Mouse (Mus musculus): ENCODE results near the gene Gtf3c1. TPM values are rescaled to one million over a fixed set of nuclear protein-coding genes. Genes with fewer than 3 reads are reported as not detected.

Gtf3c1 gene
- total RNA-seq, 2 experiments from 2014 or later, result 27.9 to 32.2 TPM

DNA sequence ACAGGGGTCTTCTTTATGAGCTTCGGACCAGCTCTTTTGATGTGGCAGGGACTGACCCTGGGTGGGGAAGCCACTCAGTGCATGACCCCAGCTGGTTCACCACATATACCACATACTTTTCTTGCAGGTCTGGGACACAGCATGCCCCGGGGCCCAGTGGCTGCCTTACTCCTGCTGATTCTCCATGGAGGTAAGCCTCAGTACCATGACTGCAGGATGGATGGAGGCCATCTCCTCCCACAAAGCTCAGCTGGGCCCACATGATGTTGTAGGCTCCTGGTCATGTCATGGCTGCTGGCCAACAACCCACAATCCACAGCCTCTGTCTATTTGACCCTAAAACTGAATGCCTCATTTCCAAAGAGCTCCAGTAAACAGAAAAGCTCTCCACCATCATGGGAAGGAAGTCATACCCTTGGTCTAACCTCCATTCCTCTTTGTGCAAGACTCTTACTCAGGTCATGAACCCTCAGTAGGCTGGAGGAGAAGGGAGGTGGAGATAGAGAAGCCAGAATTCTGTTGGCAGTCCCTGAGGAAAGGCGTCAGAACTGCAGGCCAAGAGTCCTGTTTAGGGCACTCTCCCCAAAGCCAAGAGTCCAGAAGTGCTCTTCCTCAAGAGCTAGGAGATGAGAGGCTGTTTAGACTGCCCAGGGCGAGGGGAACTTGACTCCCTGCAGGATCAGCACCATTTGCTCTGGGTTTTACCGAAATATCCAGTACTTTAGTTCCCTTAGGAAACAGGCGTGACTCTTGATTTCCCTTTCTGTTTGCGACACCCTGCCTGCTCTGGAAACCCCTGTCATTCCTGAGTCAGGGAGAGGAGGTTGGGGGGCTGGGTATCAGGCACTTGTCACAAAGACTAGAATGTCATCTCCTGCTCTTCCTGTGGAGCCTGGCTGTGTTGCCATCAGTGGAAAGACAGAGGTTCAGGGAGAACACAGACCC is 84.6 kb downstream of the Gtf3c1 start:
- DNase-seq (ENCODE audit: low spot score), result no peak

DNA sequence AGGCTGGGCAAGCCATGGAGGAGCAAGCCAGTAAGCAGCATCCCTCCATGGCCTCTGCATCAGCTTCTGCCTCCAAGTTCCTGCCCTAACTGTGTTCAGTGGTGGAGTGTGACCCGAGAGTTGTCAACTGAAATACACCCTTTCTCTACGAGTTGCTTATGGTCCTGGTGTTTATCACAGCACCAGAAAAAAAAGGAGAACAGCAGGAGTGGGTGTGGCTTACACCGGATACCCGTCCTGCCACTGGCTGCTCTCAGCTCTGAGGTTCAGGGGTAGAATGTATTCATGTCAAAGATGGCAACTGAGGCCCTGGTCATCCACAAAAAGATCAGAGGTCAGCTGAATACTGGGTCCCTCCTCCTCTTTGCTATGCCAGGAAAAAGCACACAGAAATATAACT is 87.5 kb downstream of the Gtf3c1 start:
- no peak for DNase-seq (ENCODE audit: low spot score)

DNA sequence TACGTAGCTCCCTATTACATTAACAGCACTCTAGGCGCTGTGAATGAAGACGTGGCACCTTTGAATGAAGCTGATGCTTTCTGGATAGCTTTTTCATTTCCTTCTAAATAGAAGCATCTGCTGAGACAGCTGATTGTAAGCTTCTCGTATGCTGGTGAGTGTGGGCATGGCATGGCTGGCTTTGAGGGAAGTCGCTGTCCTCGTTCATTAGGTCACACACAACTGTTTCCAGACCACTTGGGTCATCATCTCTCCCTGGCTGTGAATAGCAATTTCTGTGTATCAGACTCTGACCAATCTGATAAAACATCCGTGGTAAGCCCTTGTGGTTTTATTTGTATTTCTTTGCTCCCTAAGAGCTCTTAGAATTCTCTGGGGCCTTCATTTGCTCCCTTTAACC is 89.6 kb downstream of the Gtf3c1 start:
- DNase-seq (ENCODE audit: low spot score), result no peak

DNA sequence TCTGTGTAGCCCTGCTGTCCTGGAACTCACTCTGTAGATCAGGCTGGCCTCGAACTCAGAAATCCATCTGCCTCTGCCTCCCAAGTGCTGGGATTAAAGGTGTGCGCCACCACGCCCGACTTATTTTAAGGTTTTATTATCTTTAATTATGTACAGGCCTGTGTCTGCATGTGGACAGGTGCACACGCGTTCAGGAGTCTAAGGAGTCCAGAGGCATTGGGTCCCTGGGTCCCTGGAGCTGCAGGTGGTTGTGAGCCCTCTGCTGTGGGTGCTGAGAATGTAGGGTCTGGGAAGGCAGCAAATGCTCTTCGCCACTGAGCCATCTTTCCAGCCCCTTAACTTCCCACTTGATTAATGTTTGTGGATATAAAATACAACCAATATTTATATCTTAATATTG is 92.1 kb downstream of the Gtf3c1 start:
- DNase-seq (ENCODE audit: low spot score), result no peak

DNA sequence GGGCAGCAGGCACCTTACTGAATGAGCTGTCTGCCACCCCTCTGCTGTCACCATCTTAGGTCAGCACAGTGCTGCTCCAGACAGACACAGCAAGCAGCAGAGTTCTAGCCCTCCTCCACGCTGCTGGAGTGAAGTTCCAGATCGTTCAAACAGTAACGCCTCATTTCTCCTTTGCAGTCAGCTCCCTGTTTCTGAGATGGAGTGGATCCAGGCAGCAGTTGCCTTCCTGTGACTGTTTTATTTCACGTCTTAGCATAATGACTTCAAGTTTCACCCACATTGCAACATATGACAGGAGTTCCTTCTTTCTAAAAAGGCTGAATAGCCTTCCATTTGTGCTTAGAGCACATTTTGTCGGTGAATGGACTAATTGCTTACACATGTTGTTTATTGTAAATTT is 94.0 kb downstream of the Gtf3c1 start:
- DNase-seq (ENCODE audit: low spot score), result no peak

DNA sequence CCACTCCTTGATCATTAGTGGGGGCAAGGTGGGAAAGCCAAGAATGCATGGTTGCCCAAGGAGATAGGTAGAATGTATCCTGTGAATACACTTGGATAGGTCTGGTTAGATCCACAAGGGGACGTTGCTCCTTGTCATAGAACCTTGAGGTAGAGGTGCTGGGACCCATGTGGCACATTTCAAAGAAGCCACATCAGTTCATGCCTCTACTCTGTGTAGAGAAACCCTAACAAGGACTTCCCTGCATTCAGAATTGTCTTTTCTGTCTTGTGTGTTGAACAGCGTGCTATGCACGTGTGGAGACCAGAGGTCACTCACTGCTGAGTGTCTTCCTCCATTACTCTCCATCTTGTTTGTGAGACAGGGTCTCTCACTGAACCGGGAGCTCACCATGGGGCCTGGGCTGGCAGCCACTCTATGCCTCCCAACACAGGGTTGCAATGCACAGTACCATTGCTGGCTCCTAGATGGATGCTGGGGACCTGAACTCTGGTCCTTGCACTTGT is 99.3 kb downstream of the Gtf3c1 start:
- DNase-seq (ENCODE audit: low spot score), result no peak

DNA sequence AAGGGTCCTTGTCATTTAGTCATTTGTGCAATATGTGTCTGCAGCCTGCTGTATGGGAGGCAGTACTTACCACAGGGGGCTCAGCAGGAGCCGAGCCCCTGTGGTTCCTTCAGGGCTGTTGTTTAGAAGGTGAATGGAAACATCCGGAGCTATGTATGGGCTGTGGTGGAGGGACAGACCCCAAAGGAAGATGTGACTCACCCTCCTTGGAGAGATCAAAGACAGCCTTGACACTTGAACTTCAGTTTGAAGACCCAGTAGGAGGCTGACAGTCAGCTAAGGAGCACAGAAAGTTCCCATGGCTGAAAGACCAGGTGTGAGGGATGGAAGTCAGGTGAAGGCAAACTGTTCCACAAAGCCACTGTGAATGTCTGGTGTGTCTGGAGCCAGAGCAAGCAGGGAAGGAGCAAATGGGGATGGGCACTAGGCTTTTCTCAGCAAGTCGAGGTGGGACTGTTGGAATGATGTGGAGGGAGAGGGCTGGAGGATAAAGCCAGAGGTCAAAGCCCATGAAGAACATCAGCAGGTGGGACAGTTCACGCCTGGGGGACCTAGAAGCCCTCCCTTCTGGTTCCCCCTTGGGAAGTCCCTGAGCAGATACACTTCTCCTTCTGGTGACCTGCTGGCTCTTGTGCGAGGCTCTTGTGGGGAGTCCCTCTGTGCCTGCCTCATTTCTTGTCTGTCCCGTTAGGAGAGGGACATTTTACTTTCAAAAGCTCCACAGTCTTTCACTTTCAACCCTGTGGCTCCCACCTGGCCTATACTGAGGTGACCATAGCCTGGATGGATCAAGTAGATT is 100.0 kb downstream of the Gtf3c1 start:
- DNase-seq (ENCODE audit: low spot score), result no peak

DNA sequence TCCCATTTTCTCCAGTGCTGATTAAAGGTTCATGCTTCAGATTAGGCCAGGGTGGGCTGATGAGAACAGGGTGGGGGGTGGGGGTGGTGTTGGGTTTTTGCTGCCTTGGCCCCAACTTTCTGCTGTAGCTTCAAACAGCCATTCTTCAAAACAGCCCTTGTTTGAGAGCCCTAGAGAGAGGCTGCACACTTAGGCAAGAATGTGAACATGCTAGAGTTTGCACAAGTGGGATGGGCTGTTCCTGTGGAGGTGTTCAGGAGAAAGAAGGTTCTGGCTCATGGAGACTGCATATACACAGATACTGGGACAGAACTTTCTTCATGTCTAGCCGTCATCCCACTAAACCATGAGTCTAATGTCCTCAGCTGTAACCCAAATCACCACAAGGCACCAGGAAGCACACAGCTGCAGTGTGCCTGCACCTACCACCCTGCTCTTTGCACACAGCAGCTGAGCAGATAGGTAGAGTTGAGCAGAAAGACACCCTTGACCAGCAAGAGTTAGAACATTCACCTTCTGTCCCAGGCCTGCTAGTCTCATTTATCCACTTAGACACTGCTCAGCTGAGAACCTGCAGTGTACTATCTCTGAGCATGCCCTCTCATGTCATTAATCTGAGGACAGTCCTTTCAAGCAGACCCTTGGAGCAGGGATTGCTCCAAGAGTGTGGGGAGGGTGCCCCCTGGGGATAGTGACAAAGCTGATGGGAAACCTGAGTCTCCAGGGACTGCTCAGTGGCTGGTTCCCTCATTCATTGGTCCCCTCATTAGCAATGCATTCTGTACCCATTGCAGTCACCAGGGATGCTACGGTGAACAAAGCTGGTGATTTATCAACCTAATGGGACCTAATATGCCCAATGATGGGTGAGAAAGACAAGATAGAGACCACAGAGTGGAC is 101.1 kb downstream of the Gtf3c1 start:
- no peak for DNase-seq (ENCODE audit: low spot score)

DNA sequence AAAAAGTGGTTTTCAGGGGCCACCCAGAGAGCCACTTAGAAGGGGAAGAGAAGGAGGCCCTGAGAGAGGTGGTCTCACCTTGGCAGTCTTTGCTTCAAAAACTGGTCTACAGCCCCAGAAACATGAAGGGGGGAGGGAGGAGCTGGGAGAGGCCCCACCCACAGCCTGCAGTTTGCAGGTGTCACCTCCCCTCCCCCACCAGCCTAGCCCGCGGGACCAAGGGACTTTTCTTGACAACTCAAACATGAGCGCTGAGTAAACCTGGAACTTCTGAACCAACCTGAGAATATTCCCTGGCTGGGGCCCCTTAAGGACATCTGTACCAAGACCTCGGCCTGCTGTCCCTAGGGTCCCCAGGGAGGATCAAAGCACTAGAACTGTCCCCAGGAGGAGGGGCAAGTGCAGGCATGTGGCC is 101.8 kb downstream of the Gtf3c1 start:
- no peak for DNase-seq (ENCODE audit: low spot score)

DNA sequence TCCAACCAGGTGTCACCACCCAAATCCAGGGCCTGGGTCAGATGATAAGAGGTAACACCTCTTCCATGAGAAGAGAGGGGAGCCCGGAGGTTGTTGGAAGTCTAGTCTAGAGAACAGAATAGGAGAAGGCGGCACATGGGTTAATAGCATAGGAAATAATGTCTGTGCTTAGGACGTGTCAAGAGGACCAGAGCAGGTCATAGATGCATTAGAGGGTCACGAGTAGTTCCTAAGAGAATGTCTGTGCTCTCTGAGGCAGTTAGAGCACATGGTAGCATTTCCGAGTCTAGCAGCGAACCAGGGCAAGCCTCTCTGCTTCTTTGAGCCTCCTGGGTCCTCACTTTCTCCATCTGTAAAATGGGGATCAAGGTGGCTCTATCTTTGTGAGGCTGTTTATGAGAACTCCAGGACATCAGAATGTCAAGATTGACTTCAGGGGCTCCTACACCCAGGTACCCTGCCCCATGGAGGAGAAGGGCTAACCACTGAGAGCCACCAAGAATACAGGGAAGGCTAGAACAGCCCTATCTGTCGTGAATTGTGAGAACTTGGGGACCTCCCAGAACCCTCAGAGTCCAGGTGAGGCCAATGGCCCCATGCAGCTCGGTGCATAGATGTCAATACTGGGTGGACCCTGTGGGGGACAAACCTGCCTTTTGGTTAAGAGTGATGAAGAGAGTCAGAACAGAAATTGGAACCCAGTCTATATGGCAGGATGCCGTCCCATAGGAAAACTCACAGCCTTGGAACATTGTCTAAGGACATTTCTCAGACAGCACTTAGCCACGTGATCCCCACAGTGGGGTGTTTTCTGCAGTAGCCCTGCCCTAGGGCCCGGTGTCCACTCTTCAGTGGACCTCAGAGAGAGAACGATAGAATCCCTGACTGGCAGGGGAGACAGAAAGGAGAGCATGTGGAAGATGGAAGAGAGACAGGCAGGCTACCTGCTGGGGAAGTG is 102.9 kb downstream of the Gtf3c1 start:
- no peak for DNase-seq (ENCODE audit: low spot score)

DNA sequence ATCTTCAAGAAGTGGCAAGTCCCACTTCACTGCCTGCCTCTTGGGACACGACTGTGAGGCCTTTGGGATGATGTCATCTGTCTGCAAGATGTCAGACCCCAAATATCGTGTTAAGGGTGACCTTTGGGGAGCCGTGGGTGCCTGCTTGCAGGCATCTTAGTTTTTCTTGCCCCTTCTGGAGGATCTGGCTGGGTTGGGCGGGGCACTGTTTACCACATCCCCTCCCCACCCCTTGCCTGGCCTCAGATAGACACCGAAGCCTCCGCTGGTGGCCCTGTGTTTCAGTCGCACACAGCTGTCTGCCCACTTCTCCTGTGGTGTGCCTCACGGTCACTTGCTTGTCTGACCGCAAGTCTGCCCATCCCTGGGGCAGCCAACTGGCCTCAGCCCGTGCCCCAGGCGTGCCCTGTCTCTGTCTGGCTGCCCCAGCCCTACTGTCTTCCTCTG is 104.4 kb downstream of the Gtf3c1 start, which contains the start of gene Il21r:
Gene Il21r (plus strand): TSS at position 245 of the 447 bp plus-strand sequence.
- no peak for DNase-seq (ENCODE audit: low spot score)

DNA sequence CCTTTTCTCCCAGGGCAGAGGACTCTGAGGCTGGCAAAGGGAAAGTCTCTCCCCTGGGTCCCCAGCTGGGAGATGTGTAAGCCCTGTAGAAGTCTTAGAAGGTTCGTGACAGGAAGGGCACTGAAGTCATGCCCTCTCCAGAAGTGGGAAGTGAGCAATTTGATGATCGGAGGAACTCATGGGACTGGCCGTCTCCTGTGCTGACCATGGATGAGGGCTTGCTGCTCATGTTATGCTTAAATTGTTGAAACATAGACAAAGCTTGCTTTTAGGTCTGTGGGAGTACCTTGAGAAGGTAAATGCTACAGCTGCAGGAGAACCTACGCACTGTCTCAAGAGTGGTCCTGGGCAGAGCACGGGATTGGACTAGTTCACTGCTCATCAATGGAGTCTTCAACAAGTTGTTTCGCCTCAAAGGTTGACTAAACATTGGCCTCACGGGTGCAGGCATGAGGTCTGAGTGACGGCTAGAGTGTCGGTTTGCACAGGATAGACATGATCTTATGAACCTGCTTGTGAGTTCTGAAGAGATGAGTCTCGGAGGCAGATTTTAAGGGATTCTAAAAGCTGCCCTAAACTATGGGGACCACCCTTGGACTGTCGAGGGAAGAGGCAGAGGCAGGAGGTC is 105.6 kb downstream of the Gtf3c1 start:
- DNase-seq (ENCODE audit: low spot score), result no peak

DNA sequence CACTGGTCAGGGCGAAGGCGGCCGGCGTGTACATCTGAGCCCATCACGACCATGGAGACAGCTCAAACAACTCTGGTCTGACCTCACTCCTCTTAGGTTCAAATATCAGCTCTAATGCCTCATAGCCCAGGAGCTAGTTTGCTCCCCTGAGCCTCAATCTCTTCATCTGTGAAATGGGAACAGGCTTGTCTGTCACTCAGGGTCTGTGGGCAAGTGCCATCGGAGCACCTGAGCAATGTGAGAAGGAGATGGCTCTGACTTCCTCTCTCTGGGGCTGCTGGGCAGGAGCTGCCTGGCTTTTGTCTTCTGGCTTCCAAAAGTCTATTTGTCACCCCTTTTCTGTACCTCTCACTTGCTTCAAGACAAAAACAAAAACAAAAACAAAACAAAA is 106.3 kb downstream of the Gtf3c1 start:
- DNase-seq (ENCODE audit: low spot score), result no peak

DNA sequence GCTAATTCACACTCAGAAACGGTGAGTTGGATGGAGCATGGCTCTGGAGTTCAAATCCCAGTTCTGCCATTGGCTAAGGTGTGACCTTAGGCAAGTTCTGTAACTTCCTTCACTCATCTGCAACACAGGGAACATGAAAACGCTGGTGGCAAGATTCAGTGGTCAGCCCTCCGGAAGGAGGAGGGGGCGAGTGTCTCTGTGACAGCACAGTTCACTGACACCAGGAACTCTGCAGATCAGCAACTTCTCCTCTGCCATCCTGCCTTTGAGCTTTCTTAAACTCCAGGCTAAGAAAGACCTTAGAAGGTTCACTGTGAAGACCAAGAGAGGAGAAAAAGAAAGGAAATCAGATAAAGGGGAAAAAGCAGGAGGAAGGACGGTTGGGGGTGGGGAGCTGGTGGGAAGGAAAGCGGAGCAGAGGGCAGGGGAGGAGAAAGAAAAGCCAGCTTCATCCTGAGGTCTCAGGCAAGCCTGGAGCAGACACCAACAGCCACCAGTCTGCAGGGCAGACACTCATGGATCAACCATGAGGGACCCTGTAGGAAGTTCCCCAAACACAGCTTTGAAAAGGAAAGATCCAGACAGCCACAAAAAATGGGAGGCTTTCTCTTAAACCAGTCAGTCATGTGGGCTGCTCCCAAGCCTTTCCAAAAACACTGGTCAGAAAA is 106.8 kb downstream of the Gtf3c1 start:
- no peak for DNase-seq (ENCODE audit: low spot score)

DNA sequence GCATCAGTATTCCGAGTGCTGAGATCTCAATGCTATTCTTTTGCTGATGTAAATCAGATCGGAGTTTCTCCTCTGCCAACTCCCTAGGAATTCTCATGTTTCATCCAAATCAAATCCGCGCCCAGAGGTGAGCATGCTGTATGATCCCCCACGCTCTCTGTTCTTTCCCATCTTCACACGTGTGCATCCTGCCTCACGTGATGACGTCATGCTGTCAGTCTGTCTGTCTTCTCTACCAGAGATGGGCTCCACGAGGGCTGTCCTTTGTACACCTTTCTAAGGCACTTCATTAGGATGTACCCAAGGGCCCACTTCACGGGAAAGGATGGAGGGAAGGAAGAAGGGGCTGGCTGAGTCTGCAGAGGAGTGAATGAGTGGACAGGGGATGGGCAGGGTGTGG is 107.4 kb downstream of the Gtf3c1 start:
- no peak for DNase-seq (ENCODE audit: low spot score)

DNA sequence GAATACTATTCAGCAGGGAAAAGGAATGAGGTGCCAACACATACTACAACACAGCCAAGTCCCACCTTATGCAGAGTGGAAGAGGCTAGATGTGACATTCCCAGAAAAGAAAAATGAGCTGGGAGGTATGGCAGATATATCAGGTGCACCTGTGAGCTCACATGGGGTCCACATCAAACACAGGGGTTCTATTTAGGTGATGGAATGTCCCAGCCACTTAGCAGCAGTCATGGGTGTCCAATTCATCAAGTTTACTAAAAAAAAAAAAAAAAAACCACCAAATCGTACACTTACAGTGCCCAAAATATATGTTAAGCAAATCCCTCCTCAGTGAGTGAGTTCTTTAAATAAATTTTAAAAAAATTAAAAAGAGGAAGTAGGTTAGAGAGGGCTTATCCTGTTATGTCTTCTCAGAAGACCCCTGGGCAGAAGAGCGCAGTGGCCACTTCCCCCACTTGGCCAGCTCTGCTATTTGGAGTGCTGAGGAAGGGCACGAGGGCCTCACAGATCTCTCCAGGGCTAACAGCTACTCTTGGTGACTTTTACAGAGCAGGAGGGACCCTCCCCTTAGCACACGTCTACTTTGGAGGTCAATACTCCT is 108.1 kb downstream of the Gtf3c1 start:
- DNase-seq (ENCODE audit: low spot score), result no peak

DNA sequence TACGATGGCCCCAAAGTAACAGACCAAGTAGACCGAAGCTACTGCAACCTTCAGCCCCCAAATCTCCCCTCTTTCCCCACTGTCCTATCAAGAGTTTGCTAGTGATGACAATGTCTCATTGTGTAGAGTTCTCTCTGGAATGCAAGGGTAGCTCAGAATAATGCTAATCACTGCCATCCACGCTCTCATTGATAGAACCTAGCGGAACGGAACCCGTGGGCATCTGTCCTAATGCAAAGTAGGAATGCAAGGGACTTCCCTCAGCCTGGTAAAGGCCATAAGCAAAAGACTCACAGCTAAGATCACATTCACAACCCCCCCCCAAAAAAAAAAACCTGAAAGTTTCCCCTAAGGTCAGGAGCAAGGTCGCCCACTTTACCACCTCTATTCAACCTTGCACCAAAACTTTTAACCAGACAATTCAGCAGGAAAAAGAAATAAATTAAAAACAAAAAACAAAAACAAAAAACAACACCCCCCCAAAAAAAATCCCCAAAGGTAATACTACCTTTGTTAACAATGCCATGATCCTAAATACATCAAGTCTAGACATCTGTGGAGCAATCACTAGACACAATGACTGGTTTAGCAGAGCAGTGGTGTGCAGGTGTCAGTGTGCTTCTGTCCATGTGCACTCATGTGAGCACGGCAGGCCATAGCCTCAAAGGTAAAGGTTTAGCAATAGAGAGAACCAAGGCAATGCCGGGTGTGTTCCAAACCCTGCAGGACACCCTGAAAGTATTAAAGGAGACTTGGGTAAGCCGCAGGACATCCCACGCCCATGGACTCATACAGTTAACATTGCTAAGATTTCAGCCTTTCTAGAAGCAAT is 109.8 kb downstream of the Gtf3c1 start:
- DNase-seq (ENCODE audit: low spot score), result no peak

DNA sequence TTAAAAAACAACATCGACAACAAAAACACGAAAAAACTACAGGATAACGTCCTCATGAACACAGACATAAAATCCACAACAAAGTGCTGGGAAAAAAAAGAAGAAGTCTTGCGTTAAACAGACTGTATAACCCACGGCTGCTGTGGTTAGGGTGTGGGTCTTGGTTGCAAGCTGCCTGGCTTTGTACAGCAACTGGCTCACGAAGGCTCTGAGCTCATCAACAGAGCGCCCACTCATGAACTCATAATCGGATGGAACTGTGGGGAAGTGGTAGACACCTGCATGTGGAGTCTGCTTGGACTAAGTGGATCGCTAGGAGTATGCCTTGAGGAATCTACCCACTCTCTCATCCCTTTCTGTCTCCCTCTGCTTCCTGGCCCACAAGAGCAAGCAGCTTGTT is 110.5 kb downstream of the Gtf3c1 start:
- DNase-seq (ENCODE audit: low spot score), result no peak

Measured in gastrocnemius, adult 18-20 months (tissue).